Mouse (Mus musculus) stomach, postnatal 0 days (tissue): ENCODE measurements at regions not wholly inside any gene's neighbourhood (a gene's known extent, or its start where the extent isn't known, plus 50 kb on each side); places are given as distances from the start of the nearest gene placed in this dataset.
A peak's percentile ranks its signal among the peaks of the same experiment; 100 is the strongest.

Experiments used
- CTCF ChIP-seq: IDR thresholded peaks from 2 replicates; pipeline ENCODE4 v1.5.1; 2016; ENCODE audit warnings: antibody characterized with exemption, low read depth, mild to moderate bottlenecking, moderate library complexity
- EP300 ChIP-seq: optimal IDR thresholded peaks from 2 replicates; pipeline ENCODE3; 2016; ENCODE audit warnings: antibody characterized with exemption

DNA sequence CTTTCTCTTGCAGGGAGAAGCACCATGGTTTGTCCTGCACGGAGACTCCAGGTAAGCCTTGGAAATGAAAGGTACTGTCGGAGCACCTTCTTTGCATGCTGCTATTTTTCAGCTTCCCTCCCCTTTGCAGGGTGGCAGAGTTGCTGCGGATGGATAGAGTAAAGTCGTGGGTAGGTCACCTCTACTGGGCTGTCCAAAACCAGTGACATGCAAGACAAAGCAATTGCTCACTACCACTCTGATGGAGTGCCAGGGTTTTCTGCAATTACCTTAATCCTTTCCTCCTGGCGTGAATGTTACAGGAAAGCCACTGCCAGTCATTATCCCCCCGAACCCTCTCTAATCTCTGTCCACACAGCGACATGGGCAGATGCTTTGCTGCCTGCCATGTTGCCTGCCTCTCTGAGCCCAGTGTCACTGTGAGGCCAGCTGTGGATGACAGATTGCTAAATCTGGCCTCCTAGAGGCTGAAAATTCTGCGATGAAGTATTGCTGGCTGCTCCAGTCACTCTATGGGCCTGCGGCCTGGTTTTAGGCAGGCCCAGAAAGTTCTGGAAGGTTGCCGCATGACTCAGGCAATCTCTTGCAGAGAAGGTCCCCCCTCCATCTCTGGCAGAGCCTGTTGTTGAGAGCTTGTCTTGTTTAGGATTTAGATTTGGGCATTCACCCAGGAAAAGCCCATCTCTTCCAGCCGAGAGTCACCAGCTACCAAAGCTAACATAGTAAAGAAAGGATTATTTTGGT lies 54.1 kb upstream of the Sod3 start:
- TF ChIP-seq CTCF, result peak; percentile 41
- TF ChIP-seq EP300, result no peak
